Mouse (Mus musculus): ENCODE data around the gene Aco2.

Aco2 gene

GRCm38 (mm10) chr15:81872262-81873136 is at the start of gene Aco2:
TSS of gene Aco2 (plus strand) at chr15:81872309.
- peak; percentile 100 for DNase-seq (ENCODE audit: low read depth, low spot score)

GRCm38 (mm10) chr15:81822631-81823030 is 49.5 kb upstream of the Aco2 start:
- no peak for DNase-seq (ENCODE audit: low read depth, low spot score)

- no peak for DNase-seq (ENCODE audit: low read depth, low spot score)
Measured at GRCm38 (mm10) chr15:81824832-81825231, 47.3 kb upstream of the Aco2 start.

GRCm38 (mm10) chr15:81828426-81829207 is 43.5 kb upstream of the Aco2 start:
- no peak for DNase-seq (ENCODE audit: low read depth, low spot score)

- no peak for DNase-seq (ENCODE audit: low read depth, low spot score)
Measured at GRCm38 (mm10) chr15:81829208-81829580, 42.9 kb upstream of the Aco2 start.

- no peak for DNase-seq (ENCODE audit: low read depth, low spot score)
Measured at GRCm38 (mm10) chr15:81830530-81830929, 41.6 kb upstream of the Aco2 start.

GRCm38 (mm10) chr15:81831136-81831825 is 40.8 kb upstream of the Aco2 start:
- DNase-seq (ENCODE audit: low read depth, low spot score): peak; percentile 93

GRCm38 (mm10) chr15:81832219-81832618 is 39.9 kb upstream of the Aco2 start:
- DNase-seq (ENCODE audit: low read depth, low spot score): no peak

- no peak for DNase-seq (ENCODE audit: low read depth, low spot score)
Measured at GRCm38 (mm10) chr15:81833481-81833880, 38.6 kb upstream of the Aco2 start.

GRCm38 (mm10) chr15:81834171-81834841 is 37.8 kb upstream of the Aco2 start:
- no peak for DNase-seq (ENCODE audit: low read depth, low spot score)

GRCm38 (mm10) chr15:81835007-81835880 is 36.9 kb upstream of the Aco2 start:
- no peak for DNase-seq (ENCODE audit: low read depth, low spot score)

GRCm38 (mm10) chr15:81836124-81836821 is 35.8 kb upstream of the Aco2 start:
- DNase-seq (ENCODE audit: low read depth, low spot score): no peak

- DNase-seq (ENCODE audit: low read depth, low spot score): no peak
Measured at GRCm38 (mm10) chr15:81836966-81837920, 34.9 kb upstream of the Aco2 start.

- no peak for DNase-seq (ENCODE audit: low read depth, low spot score)
Measured at GRCm38 (mm10) chr15:81838554-81839235, 33.4 kb upstream of the Aco2 start.

- DNase-seq (ENCODE audit: low read depth, low spot score): peak; percentile 36
Measured at GRCm38 (mm10) chr15:81839634-81840033, 32.5 kb upstream of the Aco2 start.

- DNase-seq (ENCODE audit: low read depth, low spot score): no peak
Measured at GRCm38 (mm10) chr15:81840306-81840705, 31.8 kb upstream of the Aco2 start.

- DNase-seq (ENCODE audit: low read depth, low spot score): no peak
Measured at GRCm38 (mm10) chr15:81842275-81842674, 29.8 kb upstream of the Aco2 start.

GRCm38 (mm10) chr15:81845033-81845625 is 27.0 kb upstream of the Aco2 start:
- no peak for DNase-seq (ENCODE audit: low read depth, low spot score)

Data from retina, postnatal 7 days (tissue).